Mouse (Mus musculus) spleen, adult 2 months (tissue): ENCODE results near the gene Gm21985.
A peak's percentile ranks its signal among the peaks of the same experiment; 100 is the strongest.

Source experiments
- CTCF ChIP-seq: fragments of 200-500 bp; IDR thresholded peaks from 2 replicates; pipeline ENCODE4 v1.5.1; 2011; ENCODE audit warnings: mild to moderate bottlenecking, inconsistent platforms; ENCODE audit not compliant: insufficient read depth, insufficient read length, insufficient replicate concordance; ENCODE audit errors: extremely low read depth
- POLR2A ChIP-seq: fragments of 200-500 bp; IDR thresholded peaks from 2 replicates; pipeline ENCODE4 v1.6.1; 2011; ENCODE audit warnings: low read depth, low read length, inconsistent platforms

DNA sequence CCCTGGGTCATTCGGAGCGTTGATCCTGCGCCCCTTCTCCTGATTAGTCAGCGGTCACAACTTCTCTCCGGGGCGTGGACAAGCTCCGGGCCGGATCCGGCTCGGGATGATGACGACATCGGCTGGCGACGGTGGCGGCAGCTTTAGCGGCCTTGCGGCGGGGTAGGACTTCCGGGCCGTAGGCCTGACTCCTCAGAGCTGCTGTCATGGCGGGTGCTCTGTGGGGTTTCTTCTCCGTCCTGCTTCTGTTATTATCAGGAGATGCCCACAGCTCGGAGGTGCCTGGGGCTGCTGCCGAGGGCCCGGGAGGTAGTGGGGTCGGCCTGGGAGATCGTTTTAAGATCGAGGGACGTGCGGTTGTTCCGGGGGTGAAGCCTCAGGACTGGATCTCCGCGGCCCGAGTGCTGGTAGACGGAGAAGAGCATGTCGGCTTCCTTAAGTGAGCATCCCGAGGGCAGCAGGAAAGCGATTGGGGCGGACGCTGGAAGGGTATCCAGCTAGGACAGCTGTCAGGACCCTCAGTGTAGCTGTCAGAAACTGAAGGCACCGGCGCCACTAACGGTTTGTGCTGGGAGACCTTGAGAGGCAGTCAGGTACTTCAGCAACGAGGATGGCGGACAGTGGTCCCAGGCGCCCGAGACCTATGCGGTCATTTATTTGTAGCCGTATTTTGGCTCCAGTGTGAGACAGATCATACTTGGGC, 188.9 kb downstream of the Gm21985 start, which contains the start of gene Emc7:
- TF ChIP-seq CTCF = no peak
- TF ChIP-seq POLR2A = peak; percentile 49
